ENCODE assay signal across 9 mouse cellular contexts in genomic region chr13:6689962-6690361, GRCm38 (mm10). TPM values are rescaled to one million over a fixed set of nuclear protein-coding genes. Genes with fewer than 3 reads are reported as not detected.
DNase-seq lines count a peak whose midpoint lies in the region; ATAC-seq and TF ChIP-seq lines count a peak whose summit lies in the region.
"Had no signal": no experiment of that assay in that cellular context is flagged by ENCODE, and none has a peak within 500 bp of the region (broad histone marks: within the 10 kb centered on the region; RNA-seq: fewer than 3 reads in every experiment).

No protein-coding gene starts in this region.

- DNase-seq in right cerebral cortex, postnatal 14 days = peak; percentile 54
- DNase-seq in right cerebral cortex, postnatal 10 days (ENCODE audit: low spot score in 2 of 2) = no peak
- DNase-seq in forebrain, embryonic 10.5 days (ENCODE audit: extremely low spot score, low spot score) = peak; percentile 31
- DNase-seq in hindbrain, postnatal 0 days (ENCODE audit: low spot score) = peak; percentile 36
- DNase-seq in liver, embryonic 11.5 days (ENCODE audit: low spot score) = no peak
- DNase-seq in thymus, postnatal 25 days = peak; percentile 76

- TF ChIP-seq POLR2A in bone marrow, adult 2 months (IDR thresholded peaks at IDR 0.05; ENCODE audit: borderline replicate concordance, control insufficient read depth, low read depth, low read length) = no peak

- H3K4me1 ChIP-seq in bone marrow, adult 2 months (ENCODE audit: control insufficient read depth, insufficient read depth, low read length) = no peaks in the 10 kb centered on the region
- H3K4me1 ChIP-seq in forebrain, embryonic 10.5 days = no peaks in the 10 kb centered on the region
- no peaks in the 10 kb centered on the region for H3K4me1 ChIP-seq in hindbrain, postnatal 0 days (ENCODE audit: insufficient read depth, low read length)
- H3K4me1 ChIP-seq in liver, embryonic 11.5 days (replicated peaks; ENCODE audit: control insufficient read depth, insufficient read depth, low read length) = no peaks in the 10 kb centered on the region
- H3K4me1 ChIP-seq in neural tube, embryonic 12.5 days = no peaks in the 10 kb centered on the region
- H3K4me1 ChIP-seq: embryonic facial prominence, embryonic 15.5 days had no signal

- no peak overlapping the region for H3K4me3 ChIP-seq in bone marrow, adult 2 months (replicated peaks; ENCODE audit: control insufficient read depth, low read depth, low read length)
- no peak overlapping the region for H3K4me3 ChIP-seq in forebrain, embryonic 10.5 days
- H3K4me3 ChIP-seq in hindbrain, postnatal 0 days (ENCODE audit: low read length) = no peak overlapping the region
- no peak overlapping the region for H3K4me3 ChIP-seq in liver, embryonic 11.5 days (ENCODE audit: low read depth, low read length)
- no peak overlapping the region for H3K4me3 ChIP-seq in neural tube, embryonic 12.5 days
- H3K4me3 ChIP-seq: embryonic facial prominence, embryonic 15.5 days had no signal

- peak; percentile 92 for TF ChIP-seq CTCF in bone marrow, adult 2 months (IDR thresholded peaks at IDR 0.05; ENCODE audit: control insufficient read depth, insufficient read depth, low read length)
- TF ChIP-seq CTCF in hindbrain, postnatal 0 days (IDR thresholded peaks at IDR 0.05; ENCODE audit: low read depth) = peak; percentile 75

- peak; percentile 56 for ATAC-seq in hindbrain, postnatal 0 days
- ATAC-seq in liver, embryonic 11.5 days (replicated peaks; ENCODE audit: low FRiP score) = peak; percentile 63; the same call in 1 of the 2 replicates
- ATAC-seq in neural tube, embryonic 12.5 days (ENCODE audit: low FRiP score, low read depth) = peak; percentile 59

- WGBS in bone marrow, adult 2 months = 54% methylated on average over 4 of the region's 4 CpGs
- WGBS in forebrain, embryonic 10.5 days = 66% methylated on average over 4 of the region's 4 CpGs
- 67% methylated on average over 4 of the region's 4 CpGs for WGBS in hindbrain, postnatal 0 days
- 52% methylated on average over 4 of the region's 4 CpGs for whole genome bisulfite sequencing in liver, embryonic 11.5 days
- WGBS in neural tube, embryonic 12.5 days = 61% methylated on average over 4 of the region's 4 CpGs

- H3K36me3 ChIP-seq in forebrain, embryonic 10.5 days (replicated peaks) = no peaks in the 10 kb centered on the region
- H3K36me3 ChIP-seq in hindbrain, postnatal 0 days (ENCODE audit: insufficient read depth, low read length) = no peaks in the 10 kb centered on the region
- H3K36me3 ChIP-seq in liver, embryonic 11.5 days (ENCODE audit: control insufficient read depth, insufficient read depth, low read length) = no peaks in the 10 kb centered on the region
- H3K36me3 ChIP-seq in neural tube, embryonic 12.5 days = no peaks in the 10 kb centered on the region
- H3K36me3 ChIP-seq: embryonic facial prominence, embryonic 15.5 days had no signal

- H3K4me2 ChIP-seq in hindbrain, postnatal 0 days (ENCODE audit: low read depth, low read length) = no peak overlapping the region
- H3K4me2 ChIP-seq in liver, embryonic 11.5 days = no peak overlapping the region
- H3K4me2 ChIP-seq in neural tube, embryonic 12.5 days (replicated peaks) = no peak overlapping the region
- H3K4me2 ChIP-seq: embryonic facial prominence, embryonic 15.5 days had no signal

- H3K27ac ChIP-seq in bone marrow, adult 2 months (ENCODE audit: control insufficient read depth, insufficient read depth, low read depth, low read length, poor library complexity) = no peak overlapping the region
- no peak overlapping the region for H3K27ac ChIP-seq in forebrain, embryonic 10.5 days
- H3K27ac ChIP-seq in hindbrain, postnatal 0 days = no peak overlapping the region
- H3K27ac ChIP-seq in liver, embryonic 11.5 days (ENCODE audit: low read depth, low read length) = no peak overlapping the region
- no peak overlapping the region for H3K27ac ChIP-seq in neural tube, embryonic 12.5 days
- H3K27ac ChIP-seq: embryonic facial prominence, embryonic 15.5 days had no signal

- no peak overlapping the region for H3K9ac ChIP-seq in hindbrain, postnatal 0 days (replicated peaks; ENCODE audit: low read length)
- no peak overlapping the region for H3K9ac ChIP-seq in liver, embryonic 11.5 days (ENCODE audit: low read depth, low read length)
- no peak overlapping the region for H3K9ac ChIP-seq in neural tube, embryonic 12.5 days
- H3K9ac ChIP-seq: embryonic facial prominence, embryonic 15.5 days had no signal

- H3K27me3 ChIP-seq in forebrain, embryonic 10.5 days (ENCODE audit: poor library complexity, severe bottlenecking) = no peaks in the 10 kb centered on the region
- H3K27me3 ChIP-seq in hindbrain, postnatal 0 days (ENCODE audit: insufficient read depth, low read length) = no peaks in the 10 kb centered on the region
- H3K27me3 ChIP-seq in liver, embryonic 11.5 days (replicated peaks; ENCODE audit: control insufficient read depth, insufficient read depth, low read length) = no peaks in the 10 kb centered on the region; the same call in 1 of the 2 replicates
- no peaks in the 10 kb centered on the region for H3K27me3 ChIP-seq in neural tube, embryonic 12.5 days (replicated peaks)
- H3K27me3 ChIP-seq: embryonic facial prominence, embryonic 15.5 days had no signal

- H3K9me3 ChIP-seq in forebrain, embryonic 10.5 days = no peaks in the 10 kb centered on the region
- H3K9me3 ChIP-seq in hindbrain, postnatal 0 days (ENCODE audit: low read length) = no peaks in the 10 kb centered on the region
- no peaks in the 10 kb centered on the region for H3K9me3 ChIP-seq in liver, embryonic 11.5 days (ENCODE audit: control insufficient read depth, low read length)
- no peaks in the 10 kb centered on the region for H3K9me3 ChIP-seq in neural tube, embryonic 12.5 days
- H3K9me3 ChIP-seq: embryonic facial prominence, embryonic 15.5 days had no signal

RNA-seq across cellular contexts. Expression of gene Pfkp, which starts 41.4 kb away (rescaled TPM):
- polyA plus RNA-seq in bone marrow, adult 2 months (2011; ENCODE audit: insufficient read depth, insufficient read length, low replicate concordance, missing spikeins) = 13.6 and 20.9 TPM in 2 replicates
- 11.0 and 12.5 TPM in 2 replicates for polyA plus RNA-seq in forebrain, embryonic 10.5 days (2016; fragmentation: Nextera tagmentation; extraction: Ambion mirVana)
- 179 and 233 TPM in 2 replicates for total RNA-seq in hindbrain, postnatal 0 days (2014; rRNA removed)
- 427 and 436 TPM in 2 replicates for polyA plus RNA-seq in hindbrain, postnatal 0 days (2015; fragmentation: Nextera tagmentation; extraction: Ambion mirVana)
- polyA plus RNA-seq in liver, embryonic 11.5 days (2014; fragmentation: Nextera tagmentation; extraction: Ambion mirVana) = 27.4 and 31.2 TPM in 2 replicates
- 96.9 and 105 TPM in 2 replicates for polyA plus RNA-seq in neural tube, embryonic 12.5 days (2016; fragmentation: Nextera tagmentation; extraction: Ambion mirVana)

Comparison
In these comparisons a context has a peak if more than half of its experiments do, and no peak if none do; other contexts are left out.
1. DNase-seq: peak in right cerebral cortex, postnatal 14 days (single experiment), forebrain, embryonic 10.5 days (single experiment), hindbrain, postnatal 0 days (single experiment) and thymus, postnatal 25 days (single experiment); none in right cerebral cortex, postnatal 10 days (0 of 2) and liver, embryonic 11.5 days (single experiment).
2. Peak in every context shown above with its lines, with median percentiles within 50 percentile points of each other: ATAC-seq.